Mouse (Mus musculus) hindbrain, postnatal 0 days (tissue): ENCODE measurements at regions not wholly inside any gene's neighbourhood (a gene's known extent, or its start where the extent isn't known, plus 50 kb on each side); places are given as distances from the start of the nearest gene placed in this dataset.

Experiments used
- ATAC-seq: fragments of 200-750 bp; cut with Nextera tagmentation; 2 replicates; pipeline ENCODE4 v1.8.0; 2017; ENCODE audit warnings: mild to moderate bottlenecking, moderate TSS enrichment, moderate library complexity
- DNase-seq: peaks from one replicate; pipeline ENCODE4 v3.0.0-alpha.2; 2015; ENCODE audit warnings: low spot score
- H3K27ac ChIP-seq: fragments of 300-500 bp; sonication (generic); 2 replicates; pipeline ENCODE4 v1.5.1; 2014; ENCODE audit warnings: mild to moderate bottlenecking
- H3K27me3 ChIP-seq: fragments of 300-500 bp; sonication (generic); 2 replicates; pipeline ENCODE4 v1.6.1; 2014; ENCODE audit warnings: low read length, mixed read lengths; ENCODE audit not compliant: insufficient read depth
- H3K36me3 ChIP-seq: fragments of 300-500 bp; sonication (generic); 2 replicates; pipeline ENCODE4 v1.6.1; 2014; ENCODE audit warnings: low read length, mixed read lengths; ENCODE audit not compliant: insufficient read depth
- H3K4me1 ChIP-seq: fragments of 300-500 bp; sonication (generic); 2 replicates; pipeline ENCODE4 v1.6.1; 2014; ENCODE audit warnings: antibody characterized with exemption, low read length, mixed read lengths; ENCODE audit not compliant: insufficient read depth
- H3K4me2 ChIP-seq: fragments of 300-500 bp; sonication (generic); 2 replicates; pipeline ENCODE4 v1.6.1; 2014; ENCODE audit warnings: low read depth, mild to moderate bottlenecking, low read length, moderate library complexity, mixed read lengths
- H3K4me3 ChIP-seq: fragments of 300-500 bp; sonication (generic); 2 replicates; pipeline ENCODE4 v1.5.1; 2014; ENCODE audit warnings: low read length
- H3K9ac ChIP-seq: fragments of 300-500 bp; sonication (generic); replicated peaks from 2 replicates; pipeline ENCODE4 v1.6.1; 2014; ENCODE audit warnings: mild to moderate bottlenecking, low read length, moderate library complexity, mixed read lengths
- H3K9me3 ChIP-seq: fragments of 300-500 bp; sonication (generic); 2 replicates; pipeline ENCODE4 v1.6.1; 2016; ENCODE audit warnings: low read length, mixed read lengths
- CTCF ChIP-seq: IDR thresholded peaks from 2 replicates; pipeline ENCODE4 v1.5.1; 2016; ENCODE audit warnings: antibody characterized with exemption, control low read depth, low read depth
- WGBS: fragments of 180-500 bp; shearing (Covaris S2); extraction: QIAGEN DNeasy Blood & Tissue Kit; methylation state at CpG from one replicate; pipeline ENCODE4 v1.1.7; 2014; 5-methylcytosine and 5-hydroxymethylcytosine counted together

DNA sequence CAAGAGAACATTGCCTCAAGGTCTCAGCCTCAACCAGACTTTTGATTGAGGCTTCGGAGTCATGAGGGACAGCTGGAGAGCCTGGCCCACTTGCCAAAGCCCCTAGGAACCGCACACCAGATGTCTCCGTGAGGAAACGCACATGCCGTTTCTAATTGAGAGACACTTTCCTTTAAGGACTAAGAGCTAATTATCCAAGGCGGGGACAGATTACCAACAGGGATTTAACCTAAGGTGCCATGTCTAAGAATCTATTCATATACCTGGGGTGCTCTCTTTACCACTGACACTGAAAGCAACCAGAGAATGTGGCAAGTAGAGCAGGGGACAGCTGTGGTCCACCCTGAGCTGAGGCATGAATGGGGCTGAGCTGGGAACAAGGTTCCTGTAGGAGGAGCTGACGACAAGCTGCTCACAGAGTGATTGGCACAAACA, 255.9 kb downstream of the Cdh26 start:
- H3K9ac ChIP-seq = no peak overlapping the region
- peak; percentile 37 for DNase-seq
- no peaks in the 10 kb centered on the region for H3K9me3 ChIP-seq
- 29% methylated on average over 7 of the region's 7 CpGs for WGBS
- no peaks in the 10 kb centered on the region for H3K36me3 ChIP-seq
- H3K4me3 ChIP-seq = no peak overlapping the region
- no peak overlapping the region for H3K4me2 ChIP-seq
- no peaks in the 10 kb centered on the region for H3K27me3 ChIP-seq
- ATAC-seq = no peak
- no peak for TF ChIP-seq CTCF
- H3K4me1 ChIP-seq = no peaks in the 10 kb centered on the region
- H3K27ac ChIP-seq = no peak overlapping the region

DNA sequence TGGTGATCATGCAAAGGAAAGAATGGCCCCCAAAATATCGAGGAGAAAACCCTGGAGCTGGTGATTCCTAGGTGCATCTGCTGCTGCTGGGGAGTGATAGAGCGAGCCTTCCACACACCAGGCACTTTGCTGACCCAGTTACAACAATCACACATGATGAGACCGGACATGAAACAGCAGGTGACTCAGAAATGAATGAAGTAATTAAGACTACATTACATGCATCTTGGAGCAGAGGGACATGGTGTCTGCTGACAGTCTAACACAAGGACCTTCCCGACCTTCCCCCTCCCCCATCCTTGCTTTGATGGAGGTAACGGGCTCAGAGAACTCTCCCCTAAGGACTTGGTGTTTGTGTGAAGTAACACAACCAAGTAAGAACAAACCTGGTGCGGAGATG, 258.3 kb downstream of the Cdh26 start:
- DNase-seq (no peak), ATAC-seq (0 out of 2 replicates have a peak, but pooled peaks have one; percentile 25)
- Histone ChIP-seq H3K9me3 (no peaks in the 10 kb centered on the region), H3K9ac (no peak overlapping the region), H3K4me2 (no peak overlapping the region), H3K4me1 (no peaks in the 10 kb centered on the region), H3K4me3 (no peak overlapping the region), H3K27me3 (no peaks in the 10 kb centered on the region), H3K36me3 (no peaks in the 10 kb centered on the region), H3K27ac (no peak overlapping the region)
- WGBS = 72% methylated on average over 6 of the region's 6 CpGs
- no peak for TF ChIP-seq CTCF

DNA sequence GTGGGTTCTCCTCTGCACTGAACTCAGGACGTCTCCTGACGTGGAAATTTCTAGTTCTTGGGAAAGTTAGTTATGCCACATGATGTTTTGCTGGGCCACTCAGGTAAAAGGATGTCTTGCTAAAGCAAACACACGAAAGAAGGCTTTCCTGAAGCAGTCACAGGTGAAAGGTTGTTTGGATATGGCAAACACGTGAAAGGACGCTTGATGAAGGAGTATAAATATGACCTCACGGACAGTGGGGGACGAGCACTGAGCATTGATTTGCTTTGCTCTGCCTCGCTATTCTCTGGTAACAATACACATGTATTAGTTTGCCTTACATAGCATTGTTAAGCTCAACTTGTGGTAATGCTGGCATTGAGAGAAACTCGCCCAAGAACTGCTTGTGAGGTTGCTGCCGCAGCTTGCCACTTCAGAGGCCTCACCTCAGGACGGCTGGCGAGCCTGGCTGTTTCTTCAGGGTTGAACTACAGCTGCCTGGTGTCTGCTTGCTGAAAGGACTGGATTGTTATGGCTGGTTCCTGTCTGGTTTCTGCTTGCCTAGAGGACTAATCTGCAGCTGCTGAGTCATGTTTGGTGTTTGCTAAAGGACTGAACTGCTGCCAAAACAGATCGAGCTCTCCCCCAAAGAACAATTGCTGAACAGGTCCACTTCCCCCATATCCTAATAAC, 261.0 kb downstream of the Cdh26 start:
- H3K36me3 ChIP-seq = no peaks in the 10 kb centered on the region
- 64% methylated on average over 13 of the region's 13 CpGs for WGBS
- H3K27me3 ChIP-seq = no peaks in the 10 kb centered on the region
- no peak for DNase-seq
- H3K4me1 ChIP-seq = no peaks in the 10 kb centered on the region
- no peak overlapping the region for H3K4me2 ChIP-seq
- H3K27ac ChIP-seq = no peak overlapping the region
- H3K4me3 ChIP-seq = no peak overlapping the region
- H3K9ac ChIP-seq = no peak overlapping the region
- TF ChIP-seq CTCF = no peak
- H3K9me3 ChIP-seq = no peaks in the 10 kb centered on the region
- ATAC-seq = no peak

DNA sequence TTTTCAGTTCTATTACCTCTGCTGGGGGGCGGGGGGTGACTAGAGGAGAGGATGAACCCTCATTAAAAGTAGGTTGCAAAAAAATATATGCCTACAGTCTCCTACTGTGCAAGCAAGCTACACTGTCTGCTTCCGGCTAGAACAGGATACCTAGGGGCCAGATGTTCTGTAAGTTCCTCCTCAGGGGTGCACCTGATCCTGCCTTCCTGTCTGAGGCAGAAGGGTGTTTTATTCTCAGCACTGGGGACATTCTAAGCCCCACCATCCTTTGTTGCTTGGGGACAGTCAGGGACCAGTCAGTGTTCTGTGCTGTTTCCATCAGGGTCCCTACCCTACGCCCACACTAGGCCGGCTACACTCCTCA, 261.5 kb downstream of the Cdh26 start:
- DNase-seq (no peak), ATAC-seq (0 out of 2 replicates have a peak, but pooled peaks have one; percentile 15)
- no peak overlapping the region for H3K4me2 ChIP-seq
- H3K4me1 ChIP-seq = no peaks in the 10 kb centered on the region
- whole genome bisulfite sequencing = 85% methylated on average over 4 of the region's 4 CpGs
- no peak for TF ChIP-seq CTCF
- H3K9me3 ChIP-seq = no peaks in the 10 kb centered on the region
- H3K4me3 ChIP-seq = no peak overlapping the region
- H3K27ac ChIP-seq = no peak overlapping the region
- no peaks in the 10 kb centered on the region for H3K36me3 ChIP-seq
- no peak overlapping the region for H3K9ac ChIP-seq
- no peaks in the 10 kb centered on the region for H3K27me3 ChIP-seq

DNA sequence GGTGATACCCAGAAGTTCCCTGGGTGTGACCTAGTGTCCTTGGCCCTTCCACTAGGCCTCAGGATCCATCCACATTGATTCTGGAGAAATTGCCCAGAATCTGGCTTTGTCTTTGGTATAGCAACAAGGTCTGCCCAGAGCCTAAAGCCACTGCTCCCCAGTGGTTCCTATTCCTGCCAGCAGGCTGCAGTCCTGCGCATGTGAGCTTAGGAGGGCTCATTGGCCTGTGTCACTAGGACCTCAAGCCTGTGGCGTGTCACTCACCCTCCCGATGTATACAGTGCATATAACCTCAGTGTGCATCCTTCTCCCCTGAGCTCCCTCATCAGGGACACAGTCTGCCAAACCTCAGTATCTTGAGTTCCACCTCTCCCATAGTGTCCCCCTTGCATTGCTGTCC, 261.9 kb downstream of the Cdh26 start:
- ATAC-seq = peak; percentile 47; the same call in 1 of the 2 replicates
- 83% methylated on average over 3 of the region's 3 CpGs for WGBS

DNA sequence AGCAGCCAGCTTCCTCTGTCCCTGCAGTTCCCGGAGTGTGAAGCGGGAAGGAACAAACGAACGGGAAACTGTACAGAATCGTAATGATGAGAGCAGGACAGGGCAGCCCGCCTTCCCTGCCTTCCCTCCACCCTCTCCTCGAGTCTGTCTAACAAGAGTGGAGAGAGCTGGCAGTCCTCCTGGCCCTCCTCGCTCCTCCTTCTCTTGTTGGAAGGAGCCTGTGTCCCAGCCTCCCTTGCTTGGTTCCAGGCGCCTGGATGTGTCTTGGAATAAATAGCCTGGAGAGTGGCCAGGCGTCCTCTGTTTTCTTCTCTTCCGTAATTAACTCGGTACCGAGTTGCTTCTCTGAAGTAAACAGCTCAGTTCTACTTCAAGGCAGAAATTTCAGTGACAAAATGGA, 268.3 kb downstream of the Cdh26 start:
- no peak overlapping the region for H3K4me2 ChIP-seq
- WGBS = 36% methylated on average over 13 of the region's 13 CpGs
- H3K27me3 ChIP-seq = no peaks in the 10 kb centered on the region
- H3K4me3 ChIP-seq = no peak overlapping the region
- H3K27ac ChIP-seq = peak overlapping the region; percentile 41; the same call in 1 of the 2 replicates
- no peaks in the 10 kb centered on the region; the same call in 1 of the 2 replicates for H3K4me1 ChIP-seq
- no peak overlapping the region for H3K9ac ChIP-seq
- no peaks in the 10 kb centered on the region for H3K36me3 ChIP-seq
- H3K9me3 ChIP-seq = no peaks in the 10 kb centered on the region
- TF ChIP-seq CTCF = no peak
- DNase-seq (peak; percentile 78), ATAC-seq (peak; percentile 89)

More for the DNA sequence above, 261.9 kb downstream of the Cdh26 start:
- no peaks in the 10 kb centered on the region for H3K4me1 ChIP-seq
- H3K27ac ChIP-seq = no peak overlapping the region
- no peak for DNase-seq
- H3K9me3 ChIP-seq = no peaks in the 10 kb centered on the region
- TF ChIP-seq CTCF = peak; percentile 31; the same call in 1 of the 2 replicates
- H3K4me3 ChIP-seq = no peak overlapping the region
- no peak overlapping the region for H3K9ac ChIP-seq
- no peaks in the 10 kb centered on the region for H3K36me3 ChIP-seq
- H3K4me2 ChIP-seq = no peak overlapping the region
- H3K27me3 ChIP-seq = no peaks in the 10 kb centered on the region

DNA sequence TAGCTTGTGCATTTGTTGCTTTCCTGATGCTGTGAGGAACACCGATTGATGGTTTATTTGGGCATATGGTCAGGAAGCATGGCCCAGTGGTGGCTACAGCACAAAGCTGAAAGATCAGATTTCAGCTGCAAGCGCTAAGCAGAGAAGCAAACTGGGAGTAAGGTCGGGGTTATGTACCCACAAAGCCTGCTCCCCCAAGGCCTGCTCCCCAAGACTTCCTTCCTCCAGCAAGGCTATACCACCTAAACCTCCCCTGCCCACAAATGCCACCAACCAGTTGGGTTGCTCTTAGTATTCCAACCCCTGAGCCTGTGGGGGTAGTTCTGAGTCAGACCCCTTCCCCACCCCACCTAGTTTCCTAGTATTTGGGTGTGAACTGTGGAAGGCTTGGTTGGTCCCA, 270.5 kb downstream of the Cdh26 start:
- no peak overlapping the region for H3K4me2 ChIP-seq
- H3K4me1 ChIP-seq = no peaks in the 10 kb centered on the region; the same call in 1 of the 2 replicates
- no peaks in the 10 kb centered on the region for H3K36me3 ChIP-seq
- no peaks in the 10 kb centered on the region for H3K9me3 ChIP-seq
- H3K9ac ChIP-seq = no peak overlapping the region
- WGBS = 87% methylated on average over 3 of the region's 3 CpGs
- no peak overlapping the region for H3K27ac ChIP-seq
- H3K27me3 ChIP-seq = no peaks in the 10 kb centered on the region
- ATAC-seq (no peak), DNase-seq (no peak)
- H3K4me3 ChIP-seq = no peak overlapping the region
- no peak for TF ChIP-seq CTCF
